Mouse (Mus musculus): Measurements from ENCODE around the gene Otx2. TPM values are rescaled to one million over a fixed set of nuclear protein-coding genes. Genes with fewer than 3 reads are reported as not detected.

Gene Otx2
- total RNA-seq (2021) = under 1 TPM; 0.16 to 0.39 TPM

DNA sequence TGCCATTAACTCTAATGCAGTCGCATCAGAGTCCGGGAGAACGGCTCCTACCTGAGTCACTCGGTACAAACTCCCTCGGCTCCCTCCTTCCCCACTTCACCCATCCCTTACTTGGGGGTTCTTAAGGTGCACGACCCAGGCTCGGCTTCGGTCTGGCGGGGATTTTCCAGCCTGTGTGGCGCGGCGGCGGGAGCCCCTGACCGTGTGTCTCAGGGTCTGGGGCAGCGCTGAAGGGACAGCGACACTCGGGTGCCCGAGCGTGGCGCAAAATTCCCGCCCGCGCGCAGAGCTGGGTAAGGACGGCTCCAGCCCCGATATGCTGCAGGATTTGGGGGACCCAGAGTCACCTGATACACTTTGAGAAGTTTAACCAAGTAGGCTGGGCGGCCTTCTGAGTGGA is at the start of gene Otx2:
Gene Otx2 (minus strand): TSS at position 279 of the 400 bp plus-strand sequence.
- intact Hi-C loops (cut with DNase I) = no loop called here
- DNase-seq (ENCODE audit: low spot score in 2 of 2) = no peak

DNA sequence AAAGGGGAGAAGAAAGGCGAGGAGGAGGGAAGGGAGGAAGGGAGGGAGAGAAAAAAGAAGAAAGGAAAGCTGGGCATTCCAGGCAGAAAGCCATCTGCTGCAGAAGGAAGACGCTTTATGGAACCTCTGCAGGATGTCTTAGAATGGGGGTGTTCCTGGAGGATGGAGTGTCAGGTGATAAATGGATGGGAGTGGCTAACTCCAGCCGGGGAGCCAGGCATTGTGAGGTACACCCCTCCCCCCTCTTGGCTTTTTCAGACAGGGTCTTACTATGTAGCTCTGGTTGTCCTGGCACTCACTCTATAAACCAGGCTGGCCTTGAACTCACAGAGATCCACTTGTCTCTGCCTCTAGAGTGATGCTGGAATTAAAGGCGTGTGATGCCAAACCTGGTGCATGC is 49.1 kb upstream of the Otx2 start:
- intact Hi-C loops (cut with DNase I) = no loop called here
- DNase-seq (ENCODE audit: low spot score in 2 of 2) = no peak

DNA sequence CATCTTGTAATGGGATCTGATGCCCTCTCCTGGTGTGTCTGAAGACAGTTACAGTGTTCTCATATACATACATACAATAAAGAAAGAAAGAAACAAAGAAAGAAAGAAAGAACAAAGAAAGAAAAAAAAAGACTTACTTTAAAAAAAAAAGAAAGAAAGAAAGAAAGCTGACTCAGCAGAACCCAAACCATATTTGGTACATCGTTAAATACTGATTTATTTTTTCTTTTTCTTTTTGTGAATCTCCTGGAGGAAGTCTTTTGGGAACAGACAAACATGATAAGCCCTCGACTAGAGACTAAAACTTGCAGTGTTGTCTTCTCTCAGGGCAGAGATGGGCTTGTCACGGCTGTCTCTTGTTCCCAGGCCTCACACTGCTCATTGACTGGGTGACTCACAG is 45.7 kb upstream of the Otx2 start:
- no peak for DNase-seq (ENCODE audit: low spot score in 2 of 2)
- intact Hi-C loops (cut with DNase I) = no loop called here

DNA sequence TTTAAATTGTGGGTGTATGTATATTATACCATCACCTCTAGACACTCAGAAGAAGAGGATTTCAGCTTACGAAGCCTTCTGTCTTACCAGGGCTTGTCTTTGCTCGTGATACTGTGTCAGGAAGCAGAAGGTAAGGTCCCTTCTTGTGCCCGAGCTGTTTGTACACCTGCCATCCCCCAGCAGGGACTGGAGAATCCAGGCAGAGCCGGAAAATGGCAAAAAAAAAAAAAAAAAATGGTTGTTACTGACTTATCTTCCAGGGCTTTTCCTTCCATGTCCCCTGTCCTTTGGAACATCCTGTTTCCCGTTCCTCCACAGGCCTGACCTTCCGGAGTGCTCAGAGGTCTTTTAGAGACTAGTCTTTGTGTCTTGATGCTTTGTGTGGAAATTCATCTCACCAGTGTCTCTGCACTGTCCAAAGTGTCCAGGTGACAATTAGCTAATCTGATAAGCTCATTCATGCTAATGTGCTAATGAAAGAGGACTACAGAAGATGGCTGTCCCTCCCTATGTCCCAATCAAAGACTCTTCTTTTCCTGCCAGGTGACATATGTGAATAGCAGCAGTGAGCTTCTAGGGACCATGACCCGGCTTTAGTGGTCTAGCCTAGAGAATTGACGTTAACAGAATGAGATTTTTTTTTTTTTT is 44.1 kb upstream of the Otx2 start:
- intact Hi-C loops (cut with DNase I) = no loop called here
- DNase-seq (ENCODE audit: low spot score in 2 of 2) = no peak

DNA sequence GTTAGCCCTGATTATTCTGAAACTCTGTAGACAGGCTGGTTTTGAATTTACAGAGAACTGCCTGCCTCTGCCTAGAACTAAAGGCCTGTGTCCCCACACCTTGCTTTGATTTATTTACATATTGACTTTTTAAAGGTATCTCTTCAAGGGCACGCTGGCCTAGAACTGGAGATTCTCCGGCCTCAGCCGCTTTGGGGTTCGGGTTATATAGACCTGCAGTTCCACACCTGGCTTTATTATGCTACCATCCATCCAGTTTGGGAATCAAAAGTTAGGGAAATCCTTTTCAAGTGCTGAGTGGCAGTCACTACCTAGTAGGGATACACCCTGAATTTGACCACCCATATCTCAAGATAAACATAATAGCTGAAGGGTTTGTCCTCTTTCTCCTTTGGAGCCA is 42.8 kb upstream of the Otx2 start:
- intact Hi-C loops (cut with DNase I) = no loop called here
- no peak for DNase-seq (ENCODE audit: low spot score in 2 of 2)

DNA sequence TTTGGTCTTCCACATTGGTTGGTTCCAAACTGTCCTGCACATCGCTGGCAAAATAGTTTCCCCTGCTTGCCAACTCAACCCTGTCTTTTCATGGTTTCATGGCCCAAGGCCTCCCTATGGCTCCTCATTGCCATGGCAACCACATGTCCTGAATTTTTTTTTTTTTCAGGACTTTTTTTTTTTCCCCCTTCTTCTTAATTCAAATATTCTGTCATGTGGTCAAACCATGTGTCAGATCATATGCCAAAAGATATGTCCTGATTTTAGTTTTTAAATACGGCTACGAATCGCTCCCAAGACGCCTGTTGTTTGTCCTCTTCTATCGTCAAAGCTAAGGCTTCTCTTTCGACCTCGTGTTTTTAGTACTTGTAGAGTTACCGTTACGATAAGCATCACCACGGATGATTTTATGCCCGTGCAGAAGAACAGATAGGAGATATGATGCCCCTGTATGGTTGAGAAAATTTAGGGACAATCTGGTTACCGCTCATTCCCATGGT is 37.3 kb upstream of the Otx2 start:
- intact Hi-C loops (cut with DNase I) = loop anchor here (2.0 kb wide), 1 partner anchor 20 kb away; no protein-coding TSS in a partner anchor
- no peak for DNase-seq (ENCODE audit: low spot score in 2 of 2)

DNA sequence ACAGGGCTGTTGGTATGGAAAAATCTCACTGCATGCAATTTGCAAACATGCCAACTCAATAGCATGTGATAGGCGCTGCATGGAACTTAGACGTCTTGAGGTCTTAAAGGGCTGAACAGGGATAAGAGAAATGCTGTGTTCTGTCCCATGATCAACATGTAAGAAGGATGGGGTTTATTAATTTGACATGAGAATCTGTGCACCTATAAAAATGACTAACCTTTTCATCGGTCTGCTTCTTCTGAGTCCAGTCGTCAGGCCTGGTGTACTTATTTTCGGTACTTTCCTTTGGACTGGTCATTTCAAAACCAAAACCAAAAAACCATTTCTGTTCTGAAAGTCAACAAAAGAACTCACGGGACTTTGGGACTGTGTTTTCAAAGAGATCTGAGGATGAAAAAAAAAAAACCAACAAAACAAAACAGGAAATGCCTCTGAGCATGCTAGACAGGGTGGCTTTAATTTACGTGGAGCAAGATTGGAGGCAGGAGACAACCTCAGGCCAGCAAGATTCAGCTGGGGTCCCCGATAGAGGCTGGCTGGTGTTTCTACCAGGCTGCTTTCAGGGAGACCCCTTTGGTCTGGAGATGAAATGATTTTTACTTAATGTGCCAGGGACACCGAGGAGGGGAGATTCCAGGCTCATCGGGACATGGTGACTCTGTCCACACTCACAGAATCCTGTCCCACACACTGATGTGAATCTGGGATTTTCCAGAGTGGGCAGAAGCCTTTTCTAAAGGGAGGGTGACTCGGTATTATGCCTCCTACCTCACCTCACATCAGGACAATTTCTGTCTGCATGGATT is 36.6 kb upstream of the Otx2 start:
- intact Hi-C loops (cut with DNase I) = loop anchor here (2.0 kb wide), 1 partner anchor 19 kb away; no protein-coding TSS in a partner anchor
- DNase-seq (ENCODE audit: low spot score in 2 of 2) = no peak

DNA sequence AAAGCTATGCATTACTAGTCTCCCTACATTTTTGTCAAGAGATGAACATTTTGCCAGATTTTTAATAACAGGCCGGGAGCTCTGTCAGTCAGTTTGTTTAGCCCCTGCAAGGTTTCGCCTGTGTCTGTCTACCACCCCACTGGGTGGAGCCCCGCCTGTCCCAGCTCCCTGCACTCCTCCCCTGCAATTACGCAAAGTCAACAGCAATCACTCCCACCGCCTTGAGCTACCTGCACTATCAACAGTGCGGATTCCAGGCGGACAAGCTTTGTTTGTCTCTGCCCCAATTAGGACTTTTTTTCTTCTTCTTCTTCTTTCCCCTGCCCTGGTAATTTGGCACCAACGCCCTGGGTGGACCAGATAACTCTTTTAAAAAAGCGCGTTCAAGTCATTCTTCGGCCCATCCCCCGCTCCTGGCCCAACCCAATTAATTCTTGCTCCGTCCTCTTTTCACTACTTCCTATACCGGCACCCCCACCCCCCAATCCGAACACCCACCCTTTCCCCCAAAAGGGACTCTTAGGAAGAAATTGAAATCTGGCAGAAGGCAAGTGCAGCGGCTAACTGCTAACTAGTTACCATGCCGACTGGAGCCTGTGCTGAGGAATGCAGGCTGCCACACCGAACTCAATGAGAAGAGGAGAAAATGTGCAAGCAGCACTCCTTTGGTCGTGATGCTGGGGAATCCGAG is 35.9 kb upstream of the Otx2 start:
- intact Hi-C loops (cut with DNase I) = loop anchor here (2.0 kb wide), 1 partner anchor 19 kb away; no protein-coding TSS in a partner anchor
- peak; percentile 11 to 27 for DNase-seq (ENCODE audit: low spot score in 2 of 2)

DNA sequence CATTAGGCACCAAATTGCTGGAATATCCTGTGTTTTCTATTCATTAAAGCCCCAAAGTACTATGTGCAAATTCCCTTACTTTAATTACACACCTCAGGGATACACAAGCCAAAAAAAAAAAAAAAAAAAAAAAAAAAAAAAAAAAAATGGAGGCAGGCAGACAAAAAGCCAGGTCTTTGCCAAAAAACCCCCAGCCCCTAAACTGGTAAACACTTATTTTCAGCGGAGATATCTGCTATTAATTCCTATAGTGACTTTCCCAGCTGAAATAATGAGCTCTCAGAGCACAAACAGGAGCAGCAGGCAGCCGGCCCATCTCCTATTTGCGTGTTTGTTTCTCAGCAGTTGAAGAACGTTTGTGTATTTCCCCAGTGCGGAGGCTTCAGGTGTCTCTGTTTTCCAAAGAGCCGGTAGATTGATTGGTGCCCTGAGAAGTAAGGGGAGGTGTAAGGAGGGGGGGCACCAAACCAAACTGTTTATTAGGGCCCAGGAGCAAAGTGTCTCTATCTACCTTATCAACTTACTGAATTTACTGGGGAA is 34.3 kb upstream of the Otx2 start:
- intact Hi-C loops (cut with DNase I) = no loop called here
- DNase-seq (ENCODE audit: low spot score in 2 of 2) = no peak

DNA sequence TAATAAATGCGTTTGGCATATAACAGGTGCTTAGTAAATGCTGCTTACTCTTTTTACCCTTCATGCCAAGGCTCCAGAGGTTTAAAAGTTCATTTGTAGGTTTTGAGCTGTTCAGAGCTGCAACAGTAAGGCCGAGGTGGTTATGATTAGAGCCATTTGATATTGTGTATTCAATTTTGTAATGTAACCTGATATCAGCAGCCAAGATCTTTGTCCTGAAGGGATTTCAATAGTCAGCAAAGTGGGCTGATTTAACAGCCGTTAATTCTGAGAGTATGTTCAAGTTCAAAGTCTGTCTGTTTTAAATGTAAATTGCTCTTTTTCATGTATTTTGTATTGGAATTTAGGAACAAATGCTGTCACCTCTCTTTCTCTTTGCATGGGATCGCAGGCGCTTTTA is 33.8 kb upstream of the Otx2 start:
- no peak for DNase-seq (ENCODE audit: low spot score in 2 of 2)
- intact Hi-C loops (cut with DNase I) = no loop called here

DNA sequence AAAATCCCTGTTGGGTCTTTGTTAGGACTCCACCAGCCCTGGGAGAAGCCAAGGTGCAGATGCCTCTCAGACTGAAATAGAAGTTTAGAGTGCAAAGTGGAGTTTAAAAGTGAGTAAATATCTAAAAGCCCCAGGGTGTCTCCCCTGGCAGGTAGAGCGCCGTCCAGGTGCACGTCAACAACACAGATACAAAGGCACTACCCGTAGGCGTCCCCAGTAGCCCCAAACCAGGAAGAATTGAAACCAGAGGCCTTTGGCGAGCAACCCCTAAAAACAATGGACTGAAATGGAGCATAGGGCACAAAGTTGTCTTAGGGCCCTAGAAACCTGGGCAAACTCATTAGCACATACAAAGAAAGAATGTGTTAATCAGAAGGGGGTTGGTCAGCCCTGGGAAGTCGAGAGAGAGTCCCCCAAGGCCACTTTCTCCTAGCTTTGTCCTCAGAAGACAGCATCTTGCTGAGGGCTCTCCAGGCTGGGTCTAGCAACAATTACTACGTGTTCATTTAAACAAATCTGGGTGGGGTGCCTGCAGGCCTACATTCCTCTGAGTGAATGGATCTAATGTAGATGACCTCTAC is 27.3 kb upstream of the Otx2 start:
- no peak for DNase-seq (ENCODE audit: low spot score in 2 of 2)
- intact Hi-C loops (cut with DNase I) = no loop called here

DNA sequence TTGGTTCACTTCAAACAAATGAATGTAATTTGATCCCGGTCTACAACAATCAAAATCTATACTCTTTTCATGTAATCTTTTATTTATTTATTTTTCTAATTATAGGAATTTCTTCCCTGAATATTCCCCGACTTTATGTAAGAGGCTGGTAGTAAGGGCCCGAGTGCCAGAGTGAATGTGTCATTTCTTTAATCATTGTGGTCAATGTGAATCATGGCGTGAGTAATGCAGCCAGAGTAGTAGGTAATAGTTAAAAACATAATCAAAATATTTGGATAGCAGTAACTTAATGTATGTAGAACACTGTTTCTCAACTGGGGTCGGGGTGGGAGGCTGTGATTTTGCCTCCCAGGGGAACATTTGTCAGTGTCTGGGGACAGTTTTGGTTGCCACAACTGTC is 6.0 kb upstream of the Otx2 start:
- no peak for DNase-seq (ENCODE audit: low spot score in 2 of 2)
- intact Hi-C loops (cut with DNase I) = no loop called here

DNA sequence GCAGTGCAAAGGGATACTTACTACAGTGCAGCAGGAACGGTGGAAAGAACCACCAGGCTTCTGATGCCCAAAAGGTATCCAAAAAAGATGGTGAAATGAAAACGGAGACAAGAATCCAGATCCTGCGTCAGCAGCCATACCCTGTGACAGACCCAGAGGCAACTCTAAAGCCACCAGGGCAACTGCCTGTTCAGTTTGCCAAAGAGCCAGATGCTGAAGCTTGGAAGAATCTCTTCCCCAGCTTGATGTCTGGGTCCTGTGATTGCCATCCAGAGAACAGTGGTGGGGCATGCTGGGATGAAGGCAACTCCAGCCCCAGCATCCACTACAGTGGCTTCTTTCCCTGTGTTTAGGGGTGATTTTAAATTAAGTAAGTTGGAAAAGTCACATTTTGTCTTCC is 5.1 kb upstream of the Otx2 start:
- intact Hi-C loops (cut with DNase I) = no loop called here
- no peak for DNase-seq (ENCODE audit: low spot score in 2 of 2)

DNA sequence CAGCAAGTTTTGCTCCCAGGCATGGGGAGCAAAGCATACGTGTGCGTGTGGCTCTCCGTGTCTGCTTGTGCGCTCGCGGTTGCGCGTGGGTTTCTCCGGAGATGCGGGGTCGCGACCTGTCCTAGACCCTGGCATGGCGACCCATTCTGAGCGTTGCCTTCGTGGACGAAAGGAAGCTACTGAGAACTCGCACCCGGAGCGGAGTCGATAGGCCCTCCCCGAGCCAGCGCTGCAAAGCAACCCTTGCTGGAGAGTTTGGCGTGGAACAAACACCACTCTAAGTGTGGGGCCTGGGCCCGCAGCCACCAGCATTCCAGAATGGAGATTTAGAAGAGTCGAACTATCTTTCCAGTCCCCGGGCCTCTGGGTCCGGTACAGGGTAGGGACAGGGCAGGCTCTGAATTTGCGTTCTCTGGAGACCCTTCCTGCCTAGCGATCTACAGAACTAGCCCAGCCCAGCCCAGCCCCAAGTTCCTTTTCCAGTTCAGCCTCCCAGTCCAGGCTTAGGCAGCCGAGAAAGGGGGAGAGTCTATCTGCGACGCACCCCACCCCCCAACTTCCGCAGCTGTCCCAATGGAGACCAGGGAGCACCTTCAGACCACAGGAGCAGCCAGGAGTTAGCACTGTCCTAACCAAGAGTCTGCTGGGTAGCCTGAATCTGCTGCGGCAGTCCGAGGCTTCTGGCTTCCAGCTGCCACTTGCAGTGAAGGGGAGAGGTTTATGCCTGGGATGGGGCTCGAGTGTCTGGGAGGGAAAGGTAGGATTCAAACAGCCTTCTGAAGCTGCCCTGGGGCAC is 615 bp upstream of the Otx2 start:
- intact Hi-C loops (cut with DNase I) = no loop called here
- no peak for DNase-seq (ENCODE audit: low spot score in 2 of 2)

DNA sequence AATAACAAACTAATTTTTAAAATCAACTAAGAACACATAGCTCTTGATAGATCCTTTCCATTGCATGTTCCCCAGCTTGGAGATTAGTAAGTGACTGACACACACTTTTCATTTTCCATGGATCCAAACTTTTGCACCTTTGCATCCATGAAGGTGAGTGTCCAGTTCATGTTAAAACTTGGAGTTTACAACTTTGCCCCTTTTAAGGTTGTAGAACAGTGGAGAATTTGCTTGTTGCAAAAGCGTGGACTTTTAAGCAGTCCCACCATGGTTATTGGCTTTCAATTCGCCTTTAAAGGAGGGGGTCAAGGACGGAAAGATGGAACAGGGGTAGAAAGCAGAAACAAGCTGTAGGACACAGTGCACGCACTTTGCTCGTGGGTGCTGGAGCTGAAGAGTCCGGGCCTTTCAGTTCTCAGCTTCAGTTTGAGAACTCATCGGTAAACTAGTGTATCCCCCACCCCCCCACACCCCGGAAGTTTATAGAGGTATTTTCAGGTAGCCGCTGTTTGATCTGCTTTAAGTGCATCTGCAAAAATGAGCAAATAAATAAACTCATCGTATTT is 925 bp downstream of the Otx2 start:
- DNase-seq (ENCODE audit: low spot score in 2 of 2) = no peak
- intact Hi-C loops (cut with DNase I) = no loop called here

DNA sequence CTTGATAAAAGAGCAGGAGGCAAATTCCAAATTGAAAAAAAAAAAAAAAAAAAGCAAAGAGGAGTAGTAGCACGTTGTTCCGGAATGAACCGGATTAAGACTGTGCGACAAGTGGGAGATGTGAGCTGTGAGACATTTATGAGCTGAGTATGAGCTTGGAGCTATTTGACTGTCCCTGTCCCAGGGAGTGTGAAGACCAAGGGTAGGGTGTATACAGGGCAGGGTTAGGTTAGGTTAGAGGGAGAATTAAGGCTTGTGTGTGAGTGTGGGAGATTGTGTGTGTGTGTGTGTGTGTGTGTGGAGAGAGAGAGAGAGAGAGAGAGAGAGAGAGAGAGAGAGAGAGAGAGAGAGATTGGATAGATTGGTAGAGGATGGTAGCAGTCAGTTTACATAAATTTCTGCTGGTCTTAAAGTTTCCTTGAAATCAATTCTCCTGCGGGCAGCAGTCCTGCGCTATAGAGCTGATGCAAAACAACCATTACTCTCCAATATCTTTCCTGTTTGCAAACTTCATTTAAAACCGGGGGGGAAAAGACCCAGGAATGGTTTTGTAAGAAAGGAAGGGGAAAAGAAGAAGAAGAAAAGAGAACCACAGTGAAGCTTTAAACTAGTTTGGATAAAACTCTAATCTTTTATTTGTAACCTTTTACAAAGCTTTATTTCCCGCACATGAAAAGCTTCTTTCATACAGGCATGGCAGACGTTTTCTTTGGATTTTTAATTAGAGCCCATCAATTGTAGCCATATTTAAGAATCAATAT is 2.0 kb downstream of the Otx2 start:
- no peak for DNase-seq (ENCODE audit: low spot score in 2 of 2)
- intact Hi-C loops (cut with DNase I) = no loop called here

DNA sequence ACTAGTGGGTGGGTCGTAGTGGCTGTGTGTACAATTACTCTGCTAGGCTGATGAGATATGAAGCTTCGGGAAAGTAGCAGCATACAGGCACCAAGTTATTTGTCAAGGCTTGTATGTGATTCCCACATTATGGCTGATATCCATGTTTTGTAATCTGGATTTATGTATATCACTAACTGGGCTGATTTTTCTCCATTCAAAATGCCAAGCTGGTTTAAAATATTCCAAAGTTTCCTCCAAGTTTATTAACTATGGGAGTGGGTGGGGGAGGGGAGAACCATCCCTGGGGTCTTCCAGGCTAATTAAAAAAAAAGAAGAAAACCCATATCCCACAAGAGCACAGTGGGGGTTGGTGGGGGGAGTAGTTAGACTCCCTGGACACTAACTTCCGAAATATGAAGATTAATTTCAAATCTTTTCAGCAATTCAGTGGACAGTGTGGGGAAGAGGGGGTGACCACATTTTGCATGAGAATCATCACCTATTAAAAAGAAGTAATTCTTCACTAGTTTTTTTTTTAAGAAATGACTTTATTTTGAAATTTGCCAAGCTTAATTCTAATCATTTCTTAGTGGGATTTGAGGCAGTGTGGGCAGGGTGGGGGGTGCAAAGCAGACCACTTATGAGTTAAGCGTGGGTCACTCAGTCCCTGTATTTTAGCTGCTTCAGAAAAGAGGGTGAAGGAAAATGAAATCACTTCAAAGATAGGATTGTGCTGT is 2.7 kb downstream of the Otx2 start:
- intact Hi-C loops (cut with DNase I) = no loop called here
- DNase-seq (ENCODE audit: low spot score in 2 of 2) = no peak

DNA sequence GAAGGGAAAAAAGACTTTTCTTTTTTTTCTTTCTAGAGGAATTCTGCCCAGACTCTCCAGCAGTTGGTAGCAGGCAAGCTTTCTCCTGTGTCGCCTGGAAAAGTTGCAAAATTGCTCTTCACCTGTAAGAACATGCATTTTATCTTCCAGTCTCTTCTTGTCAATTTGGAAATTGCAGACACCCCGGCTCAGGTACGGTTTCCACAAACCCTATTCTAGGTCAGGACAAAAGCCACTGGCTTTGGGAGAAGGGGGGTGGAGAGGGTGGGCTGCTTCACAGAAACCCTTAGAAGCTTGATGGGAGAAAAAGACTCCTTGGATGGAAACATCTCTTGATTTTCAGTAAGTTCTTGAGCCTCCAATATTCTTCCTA is 3.4 kb downstream of the Otx2 start:
- DNase-seq (ENCODE audit: low spot score in 2 of 2) = no peak
- intact Hi-C loops (cut with DNase I) = no loop called here

Data from left cerebral cortex, postnatal 36 days (tissue).